Mouse (Mus musculus) cerebellum, adult 9-10 months (tissue): ENCODE measurements around the gene Nmur1.

Experiments
- DNase-seq: peaks from one replicate; pipeline ENCODE4 v3.0.0; 2022

The Nmur1 gene

GRCm38 (mm10) chr1:86426128-86426527 is at the start of gene Nmur1, which contains the start of gene Tex44:
TSS of gene Nmur1 (minus strand) at chr1:86426228.
TSS of gene Tex44 (plus strand) at chr1:86426329.
- DNase-seq: no peak

- no peak for DNase-seq
Observed at GRCm38 (mm10) chr1:86473109-86473760, 47.2 kb upstream of the Nmur1 start.

GRCm38 (mm10) chr1:86472197-86472952 is 46.3 kb upstream of the Nmur1 start:
- DNase-seq: peak; percentile 76

DNA sequence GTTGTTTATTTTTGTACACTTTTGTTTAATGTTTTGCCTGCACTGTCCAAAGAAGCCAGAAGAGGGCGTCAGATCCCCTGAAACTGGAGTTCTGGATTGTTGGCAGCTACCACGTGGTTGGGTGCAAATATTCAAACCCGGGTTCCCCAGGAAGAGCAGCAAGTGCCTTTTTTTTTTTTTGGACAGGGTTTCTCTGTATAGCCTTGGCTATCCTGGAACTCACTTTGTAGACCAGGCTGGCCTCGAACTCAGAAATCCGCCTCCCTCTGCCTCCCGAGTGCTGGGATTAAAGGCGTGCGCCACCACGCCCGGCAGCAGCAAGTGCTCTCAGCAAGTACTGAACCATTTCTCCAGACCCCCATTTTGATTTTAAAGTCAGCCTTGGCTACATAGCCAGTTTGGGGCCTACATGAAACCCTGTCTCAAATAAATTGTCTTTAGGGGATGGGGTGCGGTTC is 45.5 kb upstream of the Nmur1 start:
- peak; percentile 76 for DNase-seq

DNA sequence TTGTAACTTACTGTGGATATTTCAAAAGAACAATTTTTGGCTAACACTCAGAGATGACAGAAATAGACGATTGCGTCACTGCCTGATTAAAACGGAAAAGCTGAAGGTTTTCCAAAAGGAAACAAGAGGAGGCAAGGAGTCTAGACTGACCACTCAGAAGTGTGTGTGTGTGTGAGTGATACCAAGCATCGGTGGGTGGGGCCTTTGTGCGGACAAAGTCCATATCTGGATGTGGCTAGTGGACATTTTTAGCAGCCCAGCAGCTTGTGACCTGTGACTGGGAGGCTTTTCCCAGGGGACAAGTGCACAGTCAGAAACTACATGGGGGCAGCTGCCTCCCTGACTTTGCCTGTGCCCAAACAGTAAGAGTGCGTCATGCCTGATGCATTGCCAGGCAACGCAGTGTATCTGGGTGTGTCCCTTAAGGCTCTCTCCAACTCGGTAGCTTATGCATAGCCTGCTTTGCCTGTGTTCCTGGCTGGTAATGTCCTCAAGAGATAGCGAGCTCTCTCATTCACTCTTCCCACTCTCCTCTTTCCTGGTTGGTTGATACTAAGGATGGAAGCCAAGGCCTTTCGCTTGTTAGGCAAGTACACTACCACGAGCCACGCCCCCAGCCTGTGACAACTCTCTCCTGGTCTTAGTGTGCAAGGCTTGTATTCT is 44.6 kb upstream of the Nmur1 start:
- DNase-seq: peak; percentile 75

DNA sequence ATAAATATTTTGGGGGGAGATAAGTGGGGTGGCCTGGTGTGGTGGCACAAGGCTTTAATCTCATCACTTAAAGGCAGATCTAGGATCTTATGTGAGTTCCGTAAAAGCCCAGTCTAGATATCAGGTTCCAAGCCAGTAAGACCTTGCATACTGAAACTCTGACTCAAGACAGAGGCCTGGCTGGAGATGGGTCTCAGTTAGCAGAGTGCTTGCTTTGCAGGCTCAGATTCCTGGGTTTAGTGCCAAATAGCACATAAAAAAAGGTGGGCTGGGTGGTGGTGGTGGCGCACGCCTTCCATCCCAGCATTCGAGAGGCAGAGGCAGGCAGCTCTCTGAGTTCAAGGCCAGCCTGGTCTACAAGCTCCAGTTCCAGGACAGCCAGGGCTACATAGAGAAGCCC is 43.8 kb upstream of the Nmur1 start:
- DNase-seq: peak; percentile 31

GRCm38 (mm10) chr1:86467416-86467815 is 41.4 kb upstream of the Nmur1 start:
- no peak for DNase-seq

DNA sequence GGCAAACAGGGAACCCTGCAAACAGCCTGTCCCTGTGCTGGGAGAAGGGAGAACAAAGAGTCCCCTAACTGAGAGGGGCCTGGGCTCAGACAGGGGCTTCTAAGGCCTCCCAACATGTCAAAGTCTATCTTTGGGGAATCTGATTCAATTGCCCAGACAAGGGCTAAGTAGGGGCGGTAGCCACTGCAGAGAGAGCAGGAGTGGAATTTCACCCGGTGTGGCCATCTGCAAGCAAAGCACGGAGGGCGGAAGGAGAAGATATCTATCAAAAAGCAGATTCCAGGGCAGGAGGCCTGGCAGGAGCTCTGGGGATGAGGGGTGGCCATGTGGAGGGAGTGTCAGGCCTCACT is 38.8 kb upstream of the Nmur1 start:
- DNase-seq: no peak

DNA sequence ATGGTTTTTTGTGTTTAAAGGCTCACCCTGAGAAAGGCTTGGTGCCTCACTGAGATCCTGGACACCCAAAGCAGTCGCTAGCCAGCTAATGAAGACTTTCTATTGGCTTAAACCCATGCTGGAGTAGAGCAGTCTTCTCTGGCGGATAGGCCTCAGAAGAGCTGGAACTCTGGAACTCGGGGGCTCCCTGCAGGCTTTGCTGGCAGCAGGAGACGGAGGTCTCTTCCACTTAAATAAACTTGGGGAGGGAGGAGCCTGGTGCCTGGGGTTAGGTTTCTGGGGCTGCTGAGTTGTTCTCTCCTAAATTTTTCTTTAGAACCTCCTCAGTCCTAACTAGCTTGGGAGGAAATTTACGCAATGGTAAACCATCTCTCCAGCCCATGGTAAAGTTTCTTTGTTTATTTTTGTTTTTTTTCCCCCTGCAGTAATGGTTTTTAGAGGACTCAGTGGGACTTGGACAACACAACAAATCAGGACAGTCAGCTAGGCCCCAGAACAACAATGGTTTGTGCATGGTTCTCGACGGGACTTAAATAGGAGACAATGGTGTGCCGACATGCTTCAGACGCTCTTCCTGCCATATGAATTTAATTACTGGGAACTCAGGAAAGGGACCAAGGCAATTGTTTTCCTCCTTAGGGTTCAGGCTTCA is 38.3 kb upstream of the Nmur1 start:
- no peak for DNase-seq

- DNase-seq: no peak
Observed at GRCm38 (mm10) chr1:86459371-86459770, 33.3 kb upstream of the Nmur1 start.

DNA sequence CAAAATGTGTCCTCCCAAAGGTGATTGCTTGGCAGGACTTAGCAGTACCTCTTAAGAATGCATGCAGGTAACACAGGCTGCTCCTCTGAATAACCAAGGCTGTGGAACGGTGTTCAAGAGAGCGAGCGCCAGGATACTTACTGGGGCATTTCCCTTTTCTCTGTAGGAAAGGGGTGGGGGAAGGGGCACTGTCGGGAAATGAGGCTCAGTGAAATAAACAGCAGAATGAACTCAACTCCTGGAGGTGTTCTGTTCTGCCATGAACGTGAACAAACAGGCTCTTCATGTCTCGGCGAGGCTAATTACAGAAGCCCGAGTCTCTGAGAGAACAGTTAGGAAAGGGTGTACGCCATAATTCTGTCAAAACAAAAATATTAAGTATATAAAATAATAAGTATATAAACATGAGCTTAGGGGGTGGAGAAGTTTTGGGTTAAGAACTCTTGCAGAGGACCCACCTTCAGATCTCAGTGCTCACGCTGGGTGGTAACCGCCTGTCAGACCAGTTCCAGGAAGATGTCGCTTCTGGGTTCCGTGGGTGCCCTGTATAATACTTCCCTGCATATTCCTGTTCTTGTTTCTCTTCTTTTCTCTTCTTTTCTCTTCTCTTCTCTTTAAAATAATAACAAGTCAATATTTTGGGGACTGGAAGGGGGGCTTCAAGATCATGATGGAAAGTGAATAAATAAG is 31.0 kb upstream of the Nmur1 start:
- no peak for DNase-seq

DNA sequence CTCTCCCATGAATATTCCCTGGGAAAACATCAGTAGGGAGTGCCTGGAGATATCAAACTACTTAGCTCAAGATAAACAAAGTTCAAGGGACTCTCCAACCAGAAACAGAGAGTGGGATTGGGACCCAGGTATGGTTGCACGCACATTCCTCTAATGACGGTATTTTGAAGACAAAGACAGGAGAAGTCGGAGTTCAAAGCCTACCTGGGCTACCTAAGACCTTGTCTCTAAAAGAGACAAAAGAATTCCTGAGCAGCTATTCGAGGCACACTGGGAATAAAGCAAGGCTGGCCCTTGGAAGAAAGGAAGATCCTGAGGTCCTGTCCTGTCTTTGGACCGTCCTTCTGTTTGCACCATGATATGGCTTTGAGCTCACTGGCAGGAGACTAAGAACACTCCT is 26.7 kb upstream of the Nmur1 start:
- DNase-seq: no peak

DNA sequence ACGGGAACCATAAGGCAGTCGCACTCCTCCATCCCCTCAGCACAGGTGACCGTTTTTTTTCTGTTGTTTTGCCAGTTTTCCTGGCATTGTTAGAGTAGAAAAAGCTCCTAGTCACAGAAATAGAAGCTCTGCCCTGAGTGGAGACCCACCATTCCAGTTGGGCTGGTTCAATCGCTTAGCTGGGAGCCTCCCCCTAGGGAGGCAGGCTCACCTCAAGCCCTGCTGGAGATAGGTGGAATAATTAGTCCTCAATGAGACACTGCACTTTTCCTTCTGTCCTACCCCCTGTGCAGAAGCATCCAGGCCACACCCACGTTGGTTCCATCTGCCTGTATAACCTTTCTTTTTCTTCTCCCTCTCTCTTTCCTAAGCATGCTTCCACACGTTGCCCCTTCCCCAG is 23.9 kb upstream of the Nmur1 start:
- DNase-seq: no peak

GRCm38 (mm10) chr1:86448272-86448671 is 22.2 kb upstream of the Nmur1 start:
- no peak for DNase-seq

DNA sequence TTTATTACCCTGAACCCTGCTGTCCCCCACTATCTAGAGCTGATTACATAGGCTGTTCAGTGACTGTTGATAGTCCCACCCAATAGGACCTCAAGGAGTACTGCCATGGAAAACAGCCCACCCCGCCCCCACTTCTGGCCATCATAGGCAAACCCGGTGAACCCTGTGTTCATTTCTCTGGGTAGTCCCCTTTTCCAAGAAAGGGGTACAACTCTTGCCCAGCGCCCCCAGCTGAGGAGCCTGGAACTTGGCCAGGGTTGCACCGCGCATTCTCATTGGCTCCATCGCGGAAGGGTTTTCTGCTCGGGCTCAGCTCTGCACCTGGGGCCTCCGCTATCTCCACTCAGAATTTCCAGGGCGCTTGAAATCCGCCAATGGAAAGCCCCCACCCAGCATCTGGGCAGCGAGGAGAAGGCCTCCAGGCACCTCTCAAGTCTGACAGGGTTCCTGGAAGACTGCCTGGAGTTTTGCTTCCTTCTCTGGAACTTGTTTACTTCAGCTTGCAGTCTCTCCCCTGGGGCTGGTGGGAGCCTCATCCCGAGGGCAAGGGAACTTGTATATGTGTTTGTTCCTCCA is 21.7 kb upstream of the Nmur1 start:
- DNase-seq: no peak

- peak; percentile 58 for DNase-seq
Observed at GRCm38 (mm10) chr1:86443386-86444172, 17.6 kb upstream of the Nmur1 start.

DNA sequence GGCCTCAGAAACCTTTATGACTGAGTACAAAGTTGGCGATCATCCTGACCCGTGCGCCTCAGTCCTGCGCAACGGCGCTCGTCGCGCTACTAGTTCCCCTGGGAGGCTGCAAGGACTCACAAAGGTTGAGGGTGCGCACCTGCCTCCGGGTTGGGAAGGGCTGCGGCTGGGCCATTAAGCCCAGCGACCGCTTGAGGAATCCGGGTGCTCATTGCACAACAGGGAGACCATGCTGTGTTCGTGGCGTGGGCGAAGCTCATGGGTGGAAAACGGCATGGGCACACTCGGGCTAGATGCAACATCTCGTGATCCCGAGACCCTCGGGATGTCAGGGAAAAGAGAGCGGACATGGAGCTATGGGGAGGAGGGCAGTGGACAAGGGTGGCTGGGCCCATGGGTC is 16.8 kb upstream of the Nmur1 start:
- DNase-seq: no peak

GRCm38 (mm10) chr1:86441980-86442831 is 16.2 kb upstream of the Nmur1 start:
- DNase-seq: peak; percentile 89

- DNase-seq: peak; percentile 76
Observed at GRCm38 (mm10) chr1:86441724-86441979, 15.6 kb upstream of the Nmur1 start.

DNA sequence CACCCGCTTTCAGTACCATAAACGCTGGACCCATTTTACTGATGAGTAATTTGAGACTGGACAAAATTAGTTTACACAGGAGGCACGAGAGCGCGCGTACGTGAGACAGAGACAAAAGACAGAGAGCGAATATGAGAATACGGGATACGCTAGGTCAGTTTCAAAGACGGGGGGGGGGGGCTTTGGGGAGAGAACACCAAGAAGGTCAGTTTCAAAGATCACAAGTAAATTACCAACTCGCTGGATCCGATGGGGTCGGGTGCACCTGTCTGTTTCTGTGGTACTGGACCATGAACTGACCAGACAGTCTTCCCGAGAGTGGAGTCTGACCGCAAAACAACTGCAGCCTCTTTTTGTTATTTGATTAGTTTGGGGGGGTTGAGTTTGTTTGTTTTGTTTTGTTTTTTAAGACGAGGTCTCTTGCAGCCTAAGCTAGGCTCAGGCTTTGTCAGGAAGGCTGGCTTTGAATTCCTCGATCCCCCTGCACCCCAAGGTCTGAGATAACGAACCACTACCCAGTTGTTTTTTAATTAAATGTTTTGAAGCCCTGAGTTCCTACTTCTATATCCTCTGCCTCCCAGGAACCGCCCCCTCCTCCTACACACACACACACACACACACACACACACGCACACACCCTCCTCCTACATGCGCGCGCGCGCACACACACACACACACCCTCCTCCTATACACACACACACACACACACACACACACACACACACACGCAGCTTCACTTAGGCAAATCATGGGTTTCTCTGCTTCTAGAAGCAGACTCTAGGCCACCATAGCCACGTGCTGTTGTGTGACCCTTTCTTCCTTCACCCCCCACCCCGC is 15.1 kb upstream of the Nmur1 start:
- peak; percentile 71 for DNase-seq
